Mouse (Mus musculus) E14TG2a.4 (cell line): ENCODE measurements around the gene Agap1.

Experiments
- CTCF ChIP-seq: conservative IDR thresholded peaks from 2 replicates; pipeline ENCODE4 v1.5.1; 2014; ENCODE audit warnings: low read length
- NANOG ChIP-seq: IDR thresholded peaks from 2 replicates; pipeline ENCODE4 v1.6.1; 2014; ENCODE audit warnings: borderline replicate concordance, low read length, mixed read lengths

GRCm38 (mm10) chr1:89926583-89927060 is 472.0 kb downstream of the Agap1 start:
- TF ChIP-seq NANOG (no peak), CTCF (no peak)
